Mouse (Mus musculus) right cerebral cortex, postnatal 36 days (tissue): Measurements from ENCODE around the gene Dvl2.

Experiments used
- DNase-seq, 2 experiments: peaks; one replicate each; pipeline ENCODE4 v3.0.0; 2022; ENCODE audit warnings: low spot score in 2 of 2, mixed read lengths in 1 of 2

Gene Dvl2

DNA sequence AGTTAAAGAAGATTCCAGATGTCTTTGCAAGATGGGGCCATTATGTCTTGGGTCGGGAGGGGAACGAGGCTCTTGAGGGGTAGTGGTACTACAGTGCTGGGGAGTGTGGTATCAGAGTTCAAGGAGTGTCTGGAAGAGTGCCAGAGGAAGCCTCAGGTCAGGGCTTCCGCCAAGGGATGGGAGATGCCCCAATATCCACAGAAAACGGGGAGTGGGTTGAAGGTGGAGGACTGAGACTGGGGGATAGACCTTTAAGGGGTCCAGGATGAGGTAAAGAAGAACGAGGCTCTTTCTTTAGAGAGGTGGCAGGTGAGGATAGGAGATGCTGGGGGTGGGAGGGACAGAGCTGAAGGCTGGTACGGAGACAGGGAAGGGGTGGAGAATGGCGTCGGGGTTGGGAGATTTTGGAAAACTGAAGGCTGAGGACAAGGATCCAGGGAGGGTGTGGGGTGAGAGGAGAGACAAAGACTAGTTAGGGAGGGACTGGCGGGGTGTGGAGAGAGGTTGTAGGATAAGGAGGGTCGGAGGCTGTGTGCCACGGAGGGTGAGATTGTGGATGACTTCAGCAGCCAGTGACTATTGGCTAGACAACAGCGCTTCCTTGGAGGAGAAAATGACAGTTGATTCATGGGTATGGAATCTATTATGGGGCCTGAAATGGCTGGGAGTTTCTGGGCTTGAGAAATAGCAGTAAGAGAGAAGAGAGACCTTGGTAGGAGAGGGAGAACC lies 28.2 kb downstream of the Dvl2 start:
- DNase-seq, result no peak

- DNase-seq, result peak; percentile 85 to 89
Measured at GRCm38 (mm10) chr11:70029130-70029801, 28.9 kb downstream of the Dvl2 start.

GRCm38 (mm10) chr11:70029829-70030550 lies 29.6 kb downstream of the Dvl2 start:
- DNase-seq, result no peak

- DNase-seq, result no peak
Measured at GRCm38 (mm10) chr11:70030651-70031320, 30.4 kb downstream of the Dvl2 start.

GRCm38 (mm10) chr11:70031321-70031670 lies 30.9 kb downstream of the Dvl2 start:
- DNase-seq, result no peak

DNA sequence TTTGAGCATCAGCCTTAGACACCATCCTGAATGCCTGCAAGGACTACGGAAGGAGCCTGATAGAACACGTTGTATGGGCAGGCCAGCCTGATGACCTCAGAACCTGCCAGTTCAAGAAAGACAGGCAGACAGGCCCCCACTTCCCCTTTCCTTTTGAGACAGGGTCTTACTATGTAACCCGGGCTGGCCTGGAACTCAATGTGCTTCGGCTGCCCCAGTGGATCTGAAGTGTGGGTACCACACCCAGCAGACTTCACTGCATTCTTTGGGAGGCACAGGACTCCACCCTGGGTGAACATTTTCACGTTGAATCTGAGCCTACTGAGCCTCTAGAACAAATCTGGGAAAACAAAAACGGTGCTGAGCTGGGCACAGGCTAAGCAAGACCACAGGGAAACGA lies 37.8 kb downstream of the Dvl2 start:
- DNase-seq, result no peak

GRCm38 (mm10) chr11:70039631-70040030 lies 39.2 kb downstream of the Dvl2 start:
- DNase-seq, result no peak

- DNase-seq, result no peak
Measured at GRCm38 (mm10) chr11:70040184-70040583, 39.8 kb downstream of the Dvl2 start.

GRCm38 (mm10) chr11:70042309-70043085 lies 42.1 kb downstream of the Dvl2 start:
- DNase-seq, result no peak

DNA sequence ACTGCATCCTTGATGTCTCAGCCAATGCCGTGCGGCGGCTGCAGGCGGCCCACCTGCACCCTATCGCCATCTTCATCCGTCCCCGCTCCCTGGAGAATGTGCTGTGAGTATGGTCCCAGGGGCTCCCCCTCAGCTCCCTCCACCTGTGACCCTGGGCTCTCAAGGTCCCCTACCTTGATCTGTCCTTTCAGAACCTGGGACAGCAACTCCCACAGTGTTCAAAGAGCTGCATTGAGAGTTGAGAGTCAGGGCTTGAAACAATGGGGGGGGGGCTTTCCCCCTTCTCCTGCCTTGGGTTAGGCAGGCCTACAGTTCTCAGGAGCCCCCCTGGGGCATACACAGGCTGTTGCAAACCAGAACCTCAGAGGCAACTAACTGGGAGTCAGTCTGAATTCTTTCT lies 43.3 kb downstream of the Dvl2 start:
- DNase-seq, result no peak

GRCm38 (mm10) chr11:70045435-70045834 lies 45.0 kb downstream of the Dvl2 start:
- no peak for DNase-seq

- no peak for DNase-seq
Measured at GRCm38 (mm10) chr11:70049366-70049765, 49.0 kb downstream of the Dvl2 start.

GRCm38 (mm10) chr11:70049816-70050215 lies 49.4 kb downstream of the Dvl2 start:
- no peak for DNase-seq

DNA sequence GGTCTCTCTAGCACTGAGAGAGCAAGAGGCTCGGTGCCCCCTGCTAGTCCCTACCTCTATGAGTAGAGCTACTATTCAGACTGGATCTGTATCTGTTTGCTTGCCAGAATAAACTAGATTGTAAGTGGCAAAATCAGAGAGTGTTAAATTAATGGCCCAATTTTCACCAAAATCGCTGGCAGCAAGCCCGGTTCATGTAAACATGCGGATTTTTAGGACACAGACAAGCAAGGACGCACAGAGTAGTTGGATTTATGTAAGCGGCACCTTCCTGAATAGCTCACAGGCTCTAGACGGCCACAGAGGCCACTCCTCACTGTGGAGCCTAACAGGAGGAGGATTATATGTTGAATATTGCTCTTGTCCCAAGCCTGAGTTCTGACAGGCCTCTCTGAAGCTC lies 52.8 kb downstream of the Dvl2 start:
- DNase-seq, result no peak

DNA sequence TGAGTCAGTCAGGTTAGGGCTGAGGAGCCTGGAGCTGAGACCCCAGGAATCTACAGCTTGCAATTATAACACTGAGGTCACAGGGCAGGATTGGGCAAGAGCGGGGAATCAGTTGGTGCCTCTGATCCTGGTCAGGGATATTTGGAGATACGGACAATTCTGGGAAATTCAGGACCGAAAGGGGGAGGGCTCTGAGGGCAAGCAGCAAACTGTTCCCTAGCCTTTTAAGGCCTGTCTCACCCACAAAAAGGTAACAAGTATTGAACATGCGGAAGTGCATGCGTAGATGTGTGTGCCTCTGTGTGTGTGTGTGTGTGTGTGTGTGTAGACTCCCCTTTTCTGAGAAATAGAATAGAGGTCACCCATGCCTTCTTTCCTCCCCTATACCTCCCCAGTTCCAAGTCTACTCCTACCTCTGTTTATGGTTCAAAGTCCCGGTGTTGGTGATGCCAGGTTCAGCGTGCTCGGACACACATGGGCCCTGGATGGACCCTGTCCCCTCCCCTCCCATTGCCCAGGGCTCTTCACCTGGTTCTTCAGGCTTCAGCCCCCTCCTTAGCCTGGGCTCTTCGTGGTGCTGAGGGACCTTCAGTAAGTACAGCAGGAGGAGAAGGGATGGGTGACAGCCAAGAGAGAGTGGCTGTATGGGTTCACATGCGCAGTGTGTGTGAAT lies 53.6 kb downstream of the Dvl2 start, which contains the start of gene Asgr1:
Asgr1 (plus strand) TSS at position 188 of the 673 bp plus-strand sequence.
- no peak for DNase-seq

- no peak for DNase-seq
Measured at GRCm38 (mm10) chr11:70055618-70056214, 55.3 kb downstream of the Dvl2 start.

GRCm38 (mm10) chr11:70057805-70058204 lies 57.4 kb downstream of the Dvl2 start:
- no peak for DNase-seq

DNA sequence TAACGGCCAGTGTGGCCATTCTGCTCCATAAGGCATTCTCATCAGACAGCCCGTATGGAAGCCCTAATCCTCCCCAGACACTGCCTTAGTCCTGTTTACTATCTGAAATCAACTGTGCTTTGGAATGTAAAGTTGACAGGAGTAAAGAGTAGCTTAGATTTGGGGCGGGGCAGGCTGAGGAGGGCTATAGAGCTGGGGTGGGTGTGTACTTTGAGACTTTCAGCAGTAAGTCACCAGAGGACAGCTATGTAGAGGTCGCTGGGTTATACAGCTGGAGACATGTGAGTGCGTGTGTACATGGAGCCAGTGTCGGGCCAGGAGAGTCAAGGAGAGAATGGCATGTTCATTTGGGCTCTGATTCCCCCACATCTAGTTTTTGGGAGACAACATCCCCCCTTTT lies 59.5 kb downstream of the Dvl2 start:
- no peak for DNase-seq
